Mouse (Mus musculus) ES-E14 (cell line): ENCODE measurements at regions not wholly inside any gene's neighbourhood (a gene's known extent, or its start where the extent isn't known, plus 50 kb on each side); places are given as distances from the start of the nearest gene placed in this dataset.
A peak's percentile ranks its signal among the peaks of the same experiment; 100 is the strongest.

ENCODE experiments used
- DNase-seq: peaks from one replicate; pipeline ENCODE4 v3.0.0-alpha.2; 2013; ENCODE audit warnings: low read depth, low spot score
- H3K27ac ChIP-seq: 2 replicates; pipeline ENCODE4 v1.5.1; 2012; ENCODE audit warnings: low read depth, mild to moderate bottlenecking, low read length, moderate library complexity, mixed read lengths; ENCODE audit not compliant: poor library complexity, insufficient read depth, severe bottlenecking
- H3K36me3 ChIP-seq: 2 replicates; pipeline ENCODE4 v1.6.1; 2012; ENCODE audit warnings: mild to moderate bottlenecking, low read length, moderate library complexity, mixed read lengths; ENCODE audit not compliant: control insufficient read depth, poor library complexity, insufficient read depth, severe bottlenecking
- H3K4me1 ChIP-seq, 2 experiments: fragments of 150-350 bp in 1 of 2; sonication (generic) in 1 of 2; 2 replicates each; pipeline ENCODE4 v1.6.1; 2012; ENCODE audit warnings: low read length in 2 of 2, mild to moderate bottlenecking in 1 of 2, mixed read lengths in 1 of 2; ENCODE audit not compliant: control insufficient read depth in 2 of 2, insufficient read depth in 2 of 2, poor library complexity in 1 of 2
- H3K4me3 ChIP-seq, 2 experiments: fragments of 150-350 bp in 1 of 2; sonication (generic) in 1 of 2; 2 replicates each; pipeline ENCODE4 v1.5.1; 2012; ENCODE audit warnings: low read length in 2 of 2, low read depth in 1 of 2, mild to moderate bottlenecking in 1 of 2, mixed read lengths in 1 of 2; ENCODE audit not compliant: insufficient read depth in 1 of 2, poor library complexity in 1 of 2, severe bottlenecking in 1 of 2
- H3K9ac ChIP-seq: 2 replicates; pipeline ENCODE4 v1.6.1; 2012; ENCODE audit warnings: low read depth, mild to moderate bottlenecking, low read length, mixed read lengths; ENCODE audit not compliant: poor library complexity, insufficient read depth, severe bottlenecking
- H3K9me3 ChIP-seq: fragments of 150-350 bp; sonication (generic); 2 replicates; pipeline ENCODE4 v1.6.1; 2012; ENCODE audit warnings: low read depth, mild to moderate bottlenecking, low read length; ENCODE audit not compliant: control insufficient read depth, insufficient read depth
- CHD2 ChIP-seq: IDR thresholded peaks from 2 replicates; pipeline ENCODE4 v1.6.1; 2014; ENCODE audit warnings: mild to moderate bottlenecking, low read depth, low read length, inconsistent platforms
- HCFC1 ChIP-seq: IDR thresholded peaks from 2 replicates; pipeline ENCODE4 v1.6.1; 2012; ENCODE audit warnings: low read length, inconsistent platforms, borderline replicate concordance; ENCODE audit not compliant: insufficient read depth
- MAFK ChIP-seq: IDR thresholded peaks from 2 replicates; pipeline ENCODE4 v1.6.1; 2014; ENCODE audit warnings: mild to moderate bottlenecking, low read depth, low read length, inconsistent platforms; ENCODE audit not compliant: insufficient read depth
- ZC3H11A ChIP-seq: IDR thresholded peaks from 2 replicates; pipeline ENCODE4 v1.6.1; 2012; ENCODE audit warnings: low read depth, mild to moderate bottlenecking, inconsistent platforms, low read length, borderline replicate concordance
- ZNF384 ChIP-seq: IDR thresholded peaks from 2 replicates; pipeline ENCODE4 v1.6.1; 2012; ENCODE audit warnings: low read depth, low read length, inconsistent platforms
- in situ Hi-C, 2 experiments: fragments of 600-800 bp; cut with MboI; formaldehyde crosslinking; loops; one replicate each; pipeline ENCODE4 v1.15.1; 2025; ENCODE audit warnings: low sequenced_read_pairs in 2 of 2, inconsistent platforms in 1 of 2; ENCODE audit not compliant: unreplicated experiment in 2 of 2

DNA sequence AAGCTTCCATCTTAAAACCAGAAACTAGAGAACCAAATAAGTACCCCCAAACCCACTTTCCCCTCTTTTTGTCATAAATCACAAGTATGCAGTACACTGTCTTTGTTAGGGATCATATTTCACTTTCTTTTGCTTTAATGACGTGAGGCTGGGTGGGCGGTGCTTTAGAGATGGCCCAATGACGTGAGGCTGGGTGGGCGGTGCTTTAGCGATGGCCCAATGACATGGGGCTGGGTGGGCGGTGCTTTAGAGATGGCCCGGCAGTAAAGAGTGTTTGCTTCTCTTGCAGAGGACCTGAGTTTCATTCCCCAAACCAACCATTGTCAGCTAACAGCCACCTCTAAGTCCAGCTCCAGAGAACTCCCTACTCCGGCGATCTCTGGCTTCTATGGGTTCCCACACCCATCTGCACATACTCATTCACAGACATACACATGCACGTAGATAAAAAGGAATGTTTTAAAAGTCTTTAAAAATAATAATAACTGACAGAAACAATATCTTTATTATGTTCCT lies 59.2 kb upstream of the Siah3 start:
- peak; percentile 41 for DNase-seq
- Histone ChIP-seq H3K4me3 (no peak overlapping the region), H3K4me1 (no peaks in the 10 kb centered on the region), H3K36me3 (no peaks in the 10 kb centered on the region), H3K9ac (no peak overlapping the region), H3K9me3 (no peaks in the 10 kb centered on the region), H3K27ac (no peak overlapping the region)
- in situ Hi-C loops, result no loop called here
- TF ChIP-seq ZNF384 (no peak), ZC3H11A (no peak), CHD2 (no peak), MAFK (no peak), HCFC1 (no peak)

DNA sequence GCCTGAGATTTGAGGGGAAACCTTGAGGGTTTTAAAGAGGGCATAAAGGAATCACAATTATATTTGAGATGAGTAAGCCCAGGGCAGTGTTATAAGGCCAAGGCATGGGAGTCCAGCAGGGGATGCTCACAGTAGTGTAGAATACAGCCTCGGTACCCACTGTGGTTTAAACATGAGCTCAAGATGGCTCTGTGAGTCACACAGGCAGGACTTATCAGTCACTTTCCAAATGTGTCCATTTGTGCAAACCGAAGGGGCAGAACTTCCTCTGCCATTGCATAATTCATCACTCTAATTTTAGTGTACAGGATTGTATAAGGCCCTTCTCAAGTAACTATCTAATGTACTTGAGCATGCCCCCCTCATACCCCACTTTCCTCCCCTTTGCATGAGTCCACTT lies 56.1 kb upstream of the Siah3 start:
- Histone ChIP-seq H3K4me1 (no peaks in the 10 kb centered on the region), H3K27ac (no peak overlapping the region), H3K9ac (no peak overlapping the region), H3K36me3 (no peaks in the 10 kb centered on the region), H3K4me3 (no peak overlapping the region), H3K9me3 (no peaks in the 10 kb centered on the region)
- DNase-seq, result no peak
- in situ Hi-C loops, result no loop called here
- no peak for TF ChIP-seq MAFK
- TF ChIP-seq CHD2, result no peak
- no peak for TF ChIP-seq ZC3H11A
- no peak for TF ChIP-seq HCFC1
- no peak for TF ChIP-seq ZNF384

DNA sequence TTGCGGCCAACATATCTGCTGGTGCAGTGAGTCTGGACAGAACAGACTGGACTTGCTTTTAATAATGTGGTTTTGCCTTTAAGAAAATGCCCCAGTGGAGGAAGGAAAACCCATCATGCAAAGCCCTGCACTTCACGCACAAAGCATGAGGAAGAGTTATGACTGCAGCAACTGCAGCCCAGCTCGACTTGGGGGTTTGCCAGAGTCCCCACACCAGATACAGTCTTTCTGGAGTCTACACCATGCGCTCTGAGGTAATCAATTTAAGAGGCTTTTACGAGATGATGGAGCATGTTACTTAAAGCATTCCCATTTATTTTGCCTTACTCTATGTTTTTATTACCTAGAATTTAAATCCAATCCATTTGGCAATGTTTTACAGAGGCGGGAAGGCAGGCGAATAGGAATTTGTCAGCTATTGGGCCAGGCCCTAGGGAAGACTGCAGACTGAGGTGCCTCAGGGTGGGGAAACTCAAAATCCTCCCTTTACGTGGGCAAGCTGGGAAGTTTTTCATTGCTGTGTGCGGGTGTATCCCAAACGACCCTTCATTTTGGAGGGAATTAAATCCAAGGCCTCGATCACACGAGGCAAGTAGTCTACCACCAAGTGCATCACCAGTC lies 53.2 kb upstream of the Siah3 start:
- no peak overlapping the region for H3K4me3 ChIP-seq
- H3K4me1 ChIP-seq, result no peaks in the 10 kb centered on the region
- TF ChIP-seq ZNF384 (no peak), MAFK (no peak), HCFC1 (no peak), ZC3H11A (no peak), CHD2 (no peak)
- no peaks in the 10 kb centered on the region for H3K36me3 ChIP-seq
- in situ Hi-C loops, result no loop called here
- H3K27ac ChIP-seq, result no peak overlapping the region
- no peak for DNase-seq
- no peaks in the 10 kb centered on the region for H3K9me3 ChIP-seq
- H3K9ac ChIP-seq, result no peak overlapping the region
